Mouse (Mus musculus) C2C12 (cell line): Measurements from ENCODE around the gene Smchd1. TPM values are rescaled to one million over a fixed set of nuclear protein-coding genes. Genes with fewer than 3 reads are reported as not detected.
"Not testable (repeated sequence)": the region's sequence is repeated elsewhere in the genome, so short reads cannot be mapped to it uniquely, and the experiment has no call there.

Source experiments
- H3K27me3 ChIP-seq: one replicate; pipeline ENCODE4 v1.6.1; 2011; ENCODE audit not compliant: control insufficient read depth, insufficient read depth, insufficient read length
- H3K36me3 ChIP-seq: one replicate; pipeline ENCODE4 v1.6.1; 2011; ENCODE audit not compliant: control insufficient read depth, insufficient read depth
- H3K4me3 ChIP-seq: one replicate; pipeline ENCODE4 v1.5.1; 2011; ENCODE audit warnings: mild to moderate bottlenecking, control low read depth; ENCODE audit not compliant: poor library complexity, insufficient read depth, severe bottlenecking
- H3K79me2 ChIP-seq: one replicate; pipeline ENCODE4 v1.6.1; 2011; ENCODE audit not compliant: control insufficient read depth, insufficient read depth
- H3K79me3 ChIP-seq: one replicate; pipeline ENCODE4 v1.6.1; 2011; ENCODE audit warnings: low read depth, control low read depth
- H3ac ChIP-seq: one replicate; pipeline ENCODE3; 2011; ENCODE audit warnings: low read depth; ENCODE audit not compliant: control insufficient read depth, insufficient read length
- CEBPB ChIP-seq: IDR thresholded peaks from one replicate; pipeline ENCODE4 v1.6.1; 2011; ENCODE audit warnings: low read depth, mild to moderate bottlenecking, control low read depth, moderate library complexity
- CTCF ChIP-seq: IDR thresholded peaks from one replicate; pipeline ENCODE4 v1.5.1; 2011; ENCODE audit not compliant: control insufficient read depth, insufficient read depth, insufficient read length
- FOSL1 ChIP-seq: IDR thresholded peaks from one replicate; pipeline ENCODE4 v1.8.0; 2011; ENCODE audit warnings: mild to moderate bottlenecking, low read length; ENCODE audit not compliant: poor library complexity, insufficient read depth, severe bottlenecking
- MAX ChIP-seq: IDR thresholded peaks from one replicate; pipeline ENCODE4 v1.6.1; 2011; ENCODE audit warnings: mild to moderate bottlenecking, control low read depth
- MYOD1 ChIP-seq: IDR thresholded peaks from one replicate; pipeline ENCODE4 v1.6.1; 2011; ENCODE audit warnings: low read depth; ENCODE audit not compliant: control insufficient read depth, insufficient read length
- MYOG ChIP-seq: IDR thresholded peaks from one replicate; pipeline ENCODE4 v1.6.1; 2011; ENCODE audit not compliant: control insufficient read depth, insufficient read length; ENCODE audit errors: extremely low read depth
- USF1 ChIP-seq: IDR thresholded peaks from one replicate; pipeline ENCODE4 v1.6.1; 2011; ENCODE audit warnings: low read depth, mild to moderate bottlenecking, control low read depth, moderate library complexity
- polyA plus RNA-seq: library from polyadenylated mRNA; unstranded; fragments of >200 nt; fragmentation: generic; extraction: Trizol; gene quantifications from one replicate; pipeline ENCODE4 v1.2.1, GENCODE M21; 2012; ENCODE audit warnings: missing spikeins

Smchd1 gene
- polyA plus RNA-seq, 1 experiment: 12.7 TPM

DNA sequence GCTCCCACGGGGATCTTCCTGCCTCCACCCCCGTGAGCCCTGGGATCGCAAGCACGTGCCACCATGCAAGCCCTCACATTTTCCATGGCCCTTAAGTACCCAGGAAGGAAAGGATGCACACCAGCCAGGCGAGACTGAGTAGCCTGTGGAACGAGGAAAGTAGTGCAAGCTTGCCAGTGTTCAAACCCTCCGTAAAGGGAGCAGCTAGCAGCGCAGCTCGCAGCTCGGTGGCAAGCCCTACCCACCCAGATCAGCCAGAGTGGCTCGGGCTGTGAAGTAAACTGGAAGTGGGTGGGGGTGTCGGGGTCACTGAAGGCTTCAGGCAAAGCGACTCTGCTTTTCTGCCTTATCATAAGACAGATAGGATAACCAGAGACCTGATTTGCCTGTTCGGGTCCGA lies 142.8 kb downstream of the Smchd1 start:
- no peak for TF ChIP-seq FOSL1
- no peak for TF ChIP-seq CEBPB
- no peak for TF ChIP-seq CTCF
- no peak for TF ChIP-seq USF1
- TF ChIP-seq MAX: no peak
- no peak for TF ChIP-seq MYOG
- TF ChIP-seq MYOD1: no peak
- Histone ChIP-seq H3K4me3 (no peak overlapping the region), H3ac (no peak overlapping the region), H3K27me3 (no peaks in the 10 kb centered on the region), H3K79me3 (no peaks in the 10 kb centered on the region), H3K79me2 (no peaks in the 10 kb centered on the region), H3K36me3 (no peaks in the 10 kb centered on the region)

DNA sequence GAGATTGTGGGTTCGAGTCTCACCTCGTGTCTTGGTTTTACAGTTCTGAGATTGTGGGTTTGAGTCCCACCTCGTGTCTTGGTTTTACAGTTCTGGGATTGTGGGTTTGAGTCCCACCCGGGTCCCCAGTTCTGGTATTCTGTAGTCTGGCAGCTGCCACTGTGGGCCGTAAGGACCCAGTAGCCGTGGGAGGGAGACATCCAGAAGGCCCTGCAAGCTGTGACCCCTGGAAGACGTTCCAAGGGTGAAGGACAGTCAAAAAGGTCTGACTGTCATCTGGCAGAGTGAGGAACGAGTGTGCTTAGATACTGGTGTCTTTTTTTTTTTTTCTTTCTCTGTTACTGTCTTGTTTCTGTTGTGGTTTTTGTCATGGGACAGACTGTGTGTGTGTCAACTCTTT lies 154.4 kb downstream of the Smchd1 start:
- not testable (repeated sequence) for H3K4me3 ChIP-seq, H3ac ChIP-seq, H3K27me3 ChIP-seq, H3K79me2 ChIP-seq, H3K79me3 ChIP-seq, H3K36me3 ChIP-seq

DNA sequence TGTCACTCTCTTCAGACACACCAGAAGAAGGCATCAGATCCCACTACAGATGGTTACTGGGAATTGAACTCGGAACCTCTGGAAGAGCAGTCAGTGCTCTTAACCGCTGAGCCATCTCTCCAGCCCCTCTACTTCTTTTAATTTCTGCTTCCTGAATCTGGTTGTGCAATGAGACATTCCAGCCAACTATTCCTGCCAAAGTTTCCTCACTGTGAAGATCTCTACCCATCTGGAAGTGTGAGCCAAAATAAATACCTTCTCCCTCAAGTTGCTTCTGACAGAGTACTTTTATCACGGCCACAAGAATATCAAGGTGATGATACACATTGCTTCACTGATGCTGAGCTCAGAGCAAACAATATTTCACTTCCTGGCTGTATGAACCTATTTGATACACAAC lies 155.8 kb downstream of the Smchd1 start:
- Histone ChIP-seq H3ac (no peak overlapping the region), H3K79me2 (no peaks in the 10 kb centered on the region), H3K27me3 (no peaks in the 10 kb centered on the region), H3K4me3 (no peak overlapping the region), H3K79me3 (no peaks in the 10 kb centered on the region), H3K36me3 (no peaks in the 10 kb centered on the region)
- TF ChIP-seq USF1 (no peak), CEBPB (peak; percentile 52)

DNA sequence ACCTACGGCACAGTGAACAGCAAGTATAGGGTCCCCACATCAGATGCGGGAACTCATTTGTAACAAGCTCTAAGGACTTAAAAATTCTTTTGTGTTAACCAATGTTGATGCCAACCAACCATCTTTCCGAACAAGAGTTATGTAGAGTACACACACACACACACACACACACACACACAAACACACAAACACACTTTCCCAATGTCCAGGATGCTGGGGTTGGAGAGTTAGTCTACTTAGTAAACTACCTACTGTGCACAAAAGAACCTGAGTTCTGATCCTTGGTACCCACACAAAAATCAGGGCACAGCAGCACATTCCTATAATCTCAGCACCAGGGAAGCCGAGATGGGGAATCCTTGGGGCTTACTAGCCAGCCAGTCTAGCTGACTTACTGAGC lies 157.6 kb downstream of the Smchd1 start:
- Histone ChIP-seq H3K79me3 (no peaks in the 10 kb centered on the region), H3K4me3 (no peak overlapping the region), H3K27me3 (no peaks in the 10 kb centered on the region), H3ac (no peak overlapping the region), H3K36me3 (no peaks in the 10 kb centered on the region), H3K79me2 (no peaks in the 10 kb centered on the region)
- TF ChIP-seq MYOG (no peak), FOSL1 (no peak), USF1 (no peak), CEBPB (no peak)

DNA sequence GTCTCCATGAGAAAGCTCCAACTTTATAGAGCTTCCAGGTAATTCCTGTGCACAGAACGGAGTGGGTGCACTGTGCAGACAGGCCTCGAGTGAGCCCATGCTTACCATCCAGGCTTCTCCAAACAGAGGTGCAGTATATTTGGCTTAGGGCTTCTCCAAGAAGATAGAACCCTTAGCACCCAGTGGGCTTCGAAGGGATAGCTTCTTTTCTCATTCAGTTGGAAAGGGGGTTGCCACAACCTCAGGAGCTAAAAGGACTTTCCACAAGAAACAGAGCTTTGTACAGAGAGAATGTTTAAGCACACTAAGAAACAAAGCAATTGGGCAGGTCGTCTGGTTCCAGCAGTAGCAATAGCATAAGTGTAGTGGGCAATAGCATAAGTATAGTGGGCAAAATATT lies 160.8 kb downstream of the Smchd1 start:
- Histone ChIP-seq H3ac (no peak overlapping the region), H3K79me2 (no peaks in the 10 kb centered on the region), H3K4me3 (no peak overlapping the region), H3K27me3 (no peaks in the 10 kb centered on the region), H3K79me3 (no peaks in the 10 kb centered on the region), H3K36me3 (no peaks in the 10 kb centered on the region)
- TF ChIP-seq CEBPB (no peak), MYOD1 (no peak), MYOG (no peak), MAX (no peak), USF1 (no peak), CTCF (no peak), FOSL1 (no peak)

DNA sequence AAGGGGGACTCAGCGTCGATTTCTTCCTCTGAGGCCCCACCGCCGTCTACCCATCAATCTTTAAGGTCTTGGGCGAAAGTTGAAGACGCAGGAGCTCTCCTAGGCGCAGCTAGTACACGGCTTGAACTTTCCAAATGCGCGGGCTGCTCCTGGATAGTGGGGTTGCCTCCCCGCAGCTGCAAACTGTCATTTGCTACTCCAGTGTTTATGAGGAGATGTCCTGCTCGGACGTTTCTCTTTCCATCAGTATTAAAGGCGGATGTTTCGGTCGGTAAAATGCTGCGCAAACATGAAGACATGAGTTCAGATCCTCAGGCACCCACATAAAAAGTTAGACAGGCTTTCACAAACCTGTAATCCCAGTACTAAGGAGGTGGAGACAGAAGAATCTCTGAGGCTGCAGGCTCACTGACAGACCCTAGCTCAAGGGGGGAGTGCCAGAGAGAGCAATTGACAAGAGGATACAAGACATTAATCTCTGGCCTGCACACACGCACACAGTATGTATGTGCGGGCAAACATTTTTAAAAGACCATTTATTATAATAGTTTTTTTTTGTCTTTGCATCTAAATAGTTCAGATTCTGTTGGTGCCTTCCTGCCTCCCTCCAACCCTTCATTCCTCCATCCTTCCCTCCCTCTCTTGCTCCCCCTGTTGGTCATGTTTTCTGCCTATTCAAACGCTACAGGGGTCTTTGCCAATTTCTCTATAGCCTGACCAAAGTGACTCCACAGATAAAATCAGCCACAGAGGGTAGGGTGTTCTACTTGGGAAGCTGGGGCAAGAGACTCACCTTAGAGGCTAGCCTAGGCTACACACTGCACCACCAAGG lies 163.6 kb downstream of the Smchd1 start, which contains the start of gene Emilin2:
Gene Emilin2, minus strand, starts transcription at position 639 of the 832 bp plus-strand sequence.
- H3K79me3 ChIP-seq: no peaks in the 10 kb centered on the region
- H3K27me3 ChIP-seq: no peaks in the 10 kb centered on the region
- no peaks in the 10 kb centered on the region for H3K79me2 ChIP-seq
- peak within 1 kb of the TSS; percentile 2 for H3K4me3 ChIP-seq
- TF ChIP-seq USF1 (no peak), CEBPB (no peak), MYOG (no peak), MYOD1 (no peak), MAX (no peak), FOSL1 (no peak), CTCF (no peak)
- no peaks in the 10 kb centered on the region for H3K36me3 ChIP-seq
- H3ac ChIP-seq: peak within 1 kb of the TSS; percentile 42
